Mouse (Mus musculus): ENCODE measurements at regions not wholly inside any gene's neighbourhood (a gene's known extent, or its start where the extent isn't known, plus 50 kb on each side); places are given as distances from the start of the nearest gene placed in this dataset.

DNA sequence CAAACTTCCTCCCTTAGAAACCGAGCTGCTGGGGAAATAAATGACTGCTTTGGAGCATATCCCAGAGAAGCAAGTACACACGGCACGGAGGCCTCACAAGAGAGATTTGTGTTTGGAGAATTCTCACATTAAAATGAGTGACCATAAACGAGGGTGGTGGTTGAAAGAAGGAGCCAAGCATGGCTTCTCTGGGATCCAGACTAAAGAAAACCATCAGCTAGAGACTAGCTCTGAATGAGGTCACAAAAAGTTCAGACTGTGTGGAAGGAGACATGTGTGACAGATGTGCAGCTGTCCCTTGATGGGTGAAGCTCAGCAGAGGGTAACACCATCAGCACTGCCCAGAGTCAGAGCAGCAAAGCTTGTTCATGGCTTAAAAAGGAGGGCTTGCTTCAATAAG, 89.4 kb upstream of the Tenm4 start:
- no peak for DNase-seq (ENCODE audit: low read depth, low spot score)

DNA sequence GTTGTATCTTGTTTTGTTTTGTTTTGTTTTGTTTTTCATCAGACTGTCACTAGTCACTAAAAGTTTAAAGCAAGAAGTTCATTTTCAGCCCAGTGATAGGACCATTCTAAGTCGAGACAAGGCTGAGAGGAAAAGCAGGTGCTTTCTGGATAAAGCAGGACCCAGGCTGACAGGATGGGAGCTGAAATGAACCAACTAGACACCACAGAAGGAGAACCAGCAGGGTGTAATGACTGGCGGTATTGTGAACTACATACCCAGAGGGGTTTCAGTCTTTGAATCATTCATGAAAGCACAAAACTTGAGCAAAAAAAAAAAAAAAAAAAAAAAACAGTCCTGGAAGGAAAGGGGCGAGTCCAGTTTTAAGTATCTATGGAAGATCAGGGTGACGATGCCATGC, 75.9 kb upstream of the Tenm4 start:
- DNase-seq (ENCODE audit: low read depth, low spot score), result no peak

DNA sequence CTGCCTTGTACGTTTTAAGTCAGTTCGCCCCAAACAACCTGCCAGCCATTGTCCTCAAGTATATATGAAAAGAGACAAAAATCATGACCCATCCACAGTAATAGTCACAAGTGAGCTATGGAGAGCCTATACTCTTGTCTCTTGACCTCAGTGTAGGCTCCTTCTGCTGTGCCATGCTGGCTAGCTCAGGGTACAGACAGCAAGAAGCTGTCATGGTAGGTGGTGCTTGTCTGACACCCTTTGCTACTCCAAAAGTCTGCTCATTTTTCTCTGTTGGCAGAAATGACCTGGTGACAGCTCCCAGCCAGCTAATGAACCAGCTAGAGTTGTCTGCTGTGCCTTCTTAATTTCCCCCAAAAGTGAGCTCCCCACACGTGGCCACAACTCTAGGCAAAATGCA, 75.3 kb upstream of the Tenm4 start:
- DNase-seq (ENCODE audit: low read depth, low spot score), result no peak

DNA sequence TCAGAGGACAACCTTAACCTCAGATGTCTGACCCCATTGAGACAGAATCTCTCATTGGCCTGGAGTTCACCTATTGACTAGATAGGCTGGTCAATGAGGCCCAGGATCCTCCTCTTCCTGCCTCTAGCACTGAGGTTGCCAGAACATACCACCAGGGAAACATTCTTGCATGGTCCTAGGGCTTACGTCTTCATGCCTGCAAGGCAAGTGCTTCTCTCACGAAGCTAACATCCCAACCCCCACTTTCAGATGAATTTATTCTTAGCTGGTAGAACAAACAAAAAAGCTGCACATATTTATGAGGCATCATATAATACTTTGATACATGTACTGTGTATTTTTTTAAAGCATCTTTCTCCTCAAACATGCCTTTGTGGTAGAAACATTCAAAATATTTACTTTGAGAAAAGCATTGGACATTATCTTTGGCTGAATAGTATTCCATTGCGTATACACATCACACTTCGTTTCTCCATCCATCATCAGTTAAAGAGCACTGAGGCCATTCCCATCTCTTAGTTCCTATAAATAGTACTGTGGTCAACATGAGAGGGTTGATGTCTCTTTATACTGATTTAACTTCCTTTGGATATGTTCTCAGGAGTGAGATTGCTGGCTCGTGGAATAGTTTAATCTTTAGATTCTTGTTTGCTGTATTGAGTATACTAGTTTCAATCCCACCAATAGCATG, 72.2 kb upstream of the Tenm4 start:
- DNase-seq (ENCODE audit: low read depth, low spot score), result no peak

DNA sequence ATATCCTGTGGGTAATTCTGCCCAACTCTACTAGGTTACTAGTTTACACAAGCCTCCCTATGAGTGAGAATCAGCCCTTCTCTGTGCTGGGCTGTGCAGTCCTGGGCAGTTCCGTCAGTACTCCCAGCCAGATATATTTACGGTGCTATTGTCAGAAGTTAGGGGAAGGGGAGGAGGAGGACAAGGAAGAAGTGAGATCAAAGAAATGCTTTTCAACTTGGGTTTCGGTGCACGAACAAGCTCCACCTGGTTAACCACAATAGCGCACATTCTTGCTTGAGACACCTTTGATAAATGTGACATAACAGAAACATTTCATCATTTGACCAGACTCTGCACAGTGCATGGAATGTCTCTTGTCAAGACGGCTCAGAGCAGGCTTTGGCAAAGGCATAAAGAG, 68.3 kb upstream of the Tenm4 start:
- no peak for DNase-seq (ENCODE audit: low read depth, low spot score)

DNA sequence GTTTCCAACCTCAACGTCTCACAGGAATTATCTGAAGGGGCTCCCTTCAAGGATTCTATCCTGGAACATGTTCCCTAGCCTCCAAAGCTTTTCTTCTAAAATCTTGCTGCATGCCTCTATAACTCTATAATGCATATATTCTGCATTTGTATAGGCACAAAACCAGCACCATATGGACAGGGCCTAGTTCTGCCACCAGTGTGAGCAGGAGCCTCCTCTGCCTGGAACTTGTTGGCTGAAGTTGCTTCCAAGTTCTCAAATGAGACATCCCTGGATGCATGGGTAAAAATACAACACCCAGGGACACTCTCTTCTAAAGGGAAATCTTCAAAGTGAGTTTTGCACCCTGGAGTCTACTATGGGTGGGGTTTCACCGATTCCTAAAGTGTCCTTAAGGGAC, 62.3 kb upstream of the Tenm4 start:
- DNase-seq (ENCODE audit: low read depth, low spot score), result peak; percentile 60

DNA sequence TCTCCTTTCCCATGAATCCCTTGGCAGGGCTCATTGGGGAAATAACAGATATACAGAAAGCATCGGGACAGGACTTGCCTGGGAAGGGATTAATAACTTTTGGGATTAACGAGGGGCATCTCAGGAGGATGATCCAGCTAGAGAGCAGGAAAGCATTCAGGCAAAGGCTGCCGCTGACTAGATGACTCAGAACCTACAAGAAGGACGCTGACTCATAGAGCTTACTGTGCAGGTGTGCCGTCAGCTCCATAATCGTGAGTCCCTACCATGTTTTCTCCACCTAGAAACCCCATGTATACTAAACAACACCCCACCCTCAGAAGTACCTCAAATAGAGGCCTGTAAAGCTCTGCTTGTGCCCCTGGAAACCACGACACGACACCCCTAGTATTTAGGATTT, 50.9 kb upstream of the Tenm4 start:
- peak; percentile 81 for DNase-seq (ENCODE audit: low read depth, low spot score)
